Mouse (Mus musculus): ENCODE measurements at regions not wholly inside any gene's neighbourhood (a gene's known extent, or its start where the extent isn't known, plus 50 kb on each side); places are given as distances from the start of the nearest gene placed in this dataset.
A peak's percentile ranks its signal among the peaks of the same experiment; 100 is the strongest.

DNA sequence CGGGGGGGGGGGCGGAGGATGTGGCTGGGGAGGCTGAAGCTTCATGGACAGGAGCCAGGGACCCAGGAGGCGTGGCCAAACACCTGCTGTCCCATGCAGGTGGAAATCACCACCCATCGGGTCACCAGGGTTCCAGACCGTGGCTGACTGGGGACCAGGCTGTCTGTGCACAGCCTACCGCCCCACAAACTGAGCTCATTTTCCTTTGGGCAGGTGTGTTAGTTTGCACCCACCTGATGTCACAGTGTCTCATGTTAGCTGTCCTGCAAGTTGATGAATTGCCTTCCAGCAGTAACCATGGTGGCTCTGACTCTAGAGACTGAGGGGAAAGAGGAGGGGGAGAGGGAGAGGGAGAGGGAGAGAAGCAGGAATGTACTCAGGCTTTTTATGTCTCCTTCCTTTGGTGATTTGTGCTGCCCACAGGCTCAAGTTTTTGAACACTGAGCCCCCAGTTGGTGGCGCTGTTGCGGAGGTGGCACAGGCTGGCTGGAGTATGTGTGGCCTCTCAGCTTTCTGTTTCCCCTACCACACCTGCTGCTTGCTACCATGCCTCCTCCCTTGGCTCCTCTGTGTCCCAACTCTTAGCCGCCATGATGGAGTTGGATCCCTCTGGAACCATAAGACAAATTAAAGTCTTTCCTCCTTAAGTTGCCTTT, 107.8 kb upstream of the Man2a1 start:
- no peak for DNase-seq (ENCODE audit: low read depth)

DNA sequence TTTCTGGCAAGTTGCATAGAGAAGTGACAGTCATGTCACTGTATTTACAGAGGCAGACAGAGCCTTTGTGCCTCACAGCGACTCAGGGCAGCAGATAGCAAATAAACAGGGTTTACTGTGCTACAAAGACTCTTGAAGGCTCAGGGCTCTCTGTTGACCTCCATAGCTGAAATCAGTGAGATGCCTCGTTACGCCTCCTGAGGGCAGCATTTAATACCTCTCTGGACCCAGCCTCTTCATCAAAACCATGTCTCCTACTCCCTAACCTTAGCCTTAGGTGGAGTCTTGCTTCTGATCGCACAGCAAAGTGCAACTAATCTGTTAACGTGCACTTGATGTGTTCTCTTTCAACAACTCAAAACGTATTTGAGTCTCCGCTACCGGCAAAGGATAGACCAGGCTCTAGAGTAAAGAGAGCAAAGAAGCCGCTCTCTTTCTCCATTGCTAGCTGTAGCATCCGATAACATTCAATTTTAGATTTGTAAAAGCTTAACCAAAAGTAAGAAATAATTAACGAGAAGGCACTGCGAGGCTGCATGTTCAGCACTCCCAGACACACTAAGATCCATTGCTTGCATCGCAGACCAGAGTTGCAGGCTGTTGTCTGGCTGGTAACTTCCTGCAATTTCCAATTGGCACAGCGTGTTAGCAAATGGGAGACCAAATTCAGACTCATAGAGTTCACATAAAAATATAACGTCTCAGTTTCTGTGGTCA, 101.1 kb upstream of the Man2a1 start:
- DNase-seq (ENCODE audit: low read depth), result peak; percentile 16

- no peak for DNase-seq (ENCODE audit: low read depth)
These were observed 98.2 kb upstream of the Man2a1 start for GRCm38 (mm10) chr17:64502376-64502775.

DNA sequence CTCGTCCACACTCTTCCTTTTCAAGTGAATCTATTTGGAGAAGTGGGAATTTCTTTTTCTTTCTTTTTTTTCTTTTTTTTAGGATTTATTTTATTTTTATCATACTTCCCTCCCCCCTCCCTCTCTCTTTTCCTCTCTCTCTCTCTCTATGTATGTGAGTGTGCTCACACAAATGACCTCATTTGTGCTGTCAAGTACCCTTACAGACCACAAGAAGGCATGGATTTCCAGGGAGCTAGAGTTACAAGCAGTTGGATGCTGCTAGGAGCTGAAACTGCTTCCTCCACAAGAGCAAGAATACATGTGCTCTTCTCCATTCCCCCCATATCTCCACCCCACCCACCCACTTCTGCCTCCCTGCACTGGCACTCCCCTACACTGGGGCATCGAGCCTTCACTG, 94.6 kb upstream of the Man2a1 start:
- no peak for DNase-seq (ENCODE audit: low read depth)

DNA sequence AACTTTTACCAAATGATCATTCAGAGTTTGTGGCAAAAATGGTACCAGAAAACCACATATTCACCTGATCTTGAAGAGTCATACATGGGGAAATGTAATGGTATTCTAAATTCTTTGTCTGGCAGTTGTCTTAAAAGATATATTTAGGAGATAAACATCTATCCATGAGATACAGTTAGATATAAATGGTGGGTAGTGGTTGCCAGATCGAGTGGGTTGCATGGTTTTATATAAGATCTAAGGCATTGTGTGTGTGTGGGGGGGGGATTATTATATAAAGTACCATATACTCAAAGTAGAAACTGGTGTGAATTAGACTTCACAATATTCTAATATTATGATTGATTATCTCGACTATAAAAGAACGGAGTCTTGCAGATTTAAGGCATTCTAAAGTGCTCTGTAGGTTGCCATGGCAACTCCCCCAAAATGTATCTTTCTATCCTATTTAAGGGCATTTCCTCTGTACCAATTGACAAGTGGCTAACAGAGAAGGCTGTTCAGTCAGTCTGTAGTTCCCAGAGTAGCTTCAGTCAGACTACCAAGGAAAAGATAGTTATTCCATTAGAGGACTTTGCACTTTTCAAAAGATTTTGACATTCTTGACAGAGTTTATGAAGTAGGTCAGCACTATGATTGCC, 89.3 kb upstream of the Man2a1 start:
- DNase-seq (ENCODE audit: low read depth), result no peak

DNA sequence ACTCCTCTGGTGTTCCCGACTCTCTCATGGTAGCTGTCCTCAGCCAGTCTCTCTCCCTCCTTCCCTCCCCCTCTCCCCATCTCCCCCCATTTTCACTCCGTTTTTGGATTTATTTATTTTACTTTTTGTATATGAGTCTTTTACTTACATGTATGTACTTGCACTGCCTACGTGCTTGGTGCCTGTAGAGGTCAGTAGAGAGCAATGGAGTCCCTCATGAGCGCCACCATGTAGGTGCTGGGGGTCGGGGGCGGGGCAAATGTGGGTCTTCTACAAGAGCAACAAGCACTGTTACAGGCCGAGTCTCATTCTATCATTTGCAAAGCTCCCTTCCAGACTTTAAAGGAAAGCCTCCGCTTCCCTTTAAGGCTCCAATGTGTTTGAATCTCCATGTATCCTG, 78.3 kb upstream of the Man2a1 start:
- DNase-seq (ENCODE audit: low read depth), result no peak

GRCm38 (mm10) chr17:64523899-64524298, 76.6 kb upstream of the Man2a1 start:
- DNase-seq (ENCODE audit: low read depth), result no peak

DNA sequence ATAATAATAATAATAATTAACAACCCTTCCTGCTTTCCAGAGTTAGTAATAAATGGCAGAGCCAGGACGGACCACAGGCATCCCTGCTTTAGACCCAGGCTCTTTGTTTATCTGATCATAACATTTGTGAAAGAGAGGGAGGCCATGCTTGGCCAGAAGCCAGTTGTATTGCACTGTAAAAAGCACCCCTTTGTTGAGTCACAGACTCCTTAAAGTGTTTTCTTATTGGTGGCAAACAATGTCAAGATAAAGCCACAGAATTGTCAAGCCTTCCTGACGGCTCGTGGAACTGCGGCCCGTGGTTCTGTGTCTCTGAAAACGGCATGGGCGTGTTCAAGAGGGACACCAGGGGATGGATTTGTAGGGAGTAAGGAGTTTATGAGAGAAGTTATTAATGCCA, 72.7 kb upstream of the Man2a1 start:
- no peak for DNase-seq (ENCODE audit: low read depth)

DNA sequence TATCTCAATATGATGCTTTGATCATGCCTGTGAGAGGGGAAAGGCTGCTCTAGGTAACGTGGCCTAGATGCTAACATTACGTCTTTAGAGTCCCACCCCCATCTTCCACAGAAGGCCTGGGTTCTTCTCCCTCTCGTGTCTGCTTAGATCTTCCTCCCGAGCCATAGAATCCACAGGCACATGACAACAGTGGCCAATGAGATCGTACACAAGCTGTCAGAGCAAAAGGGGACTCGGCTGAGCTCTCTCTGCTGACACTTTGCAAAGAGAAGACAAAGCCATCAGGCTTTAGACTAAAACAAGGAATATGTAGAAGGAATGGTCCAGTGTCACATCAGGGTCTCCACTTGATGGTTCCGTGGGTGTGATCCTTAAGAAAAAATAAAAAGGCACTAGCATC, 72.1 kb upstream of the Man2a1 start:
- no peak for DNase-seq (ENCODE audit: low read depth)

GRCm38 (mm10) chr17:64529296-64529994, 71.1 kb upstream of the Man2a1 start:
- DNase-seq (ENCODE audit: low read depth), result no peak

DNA sequence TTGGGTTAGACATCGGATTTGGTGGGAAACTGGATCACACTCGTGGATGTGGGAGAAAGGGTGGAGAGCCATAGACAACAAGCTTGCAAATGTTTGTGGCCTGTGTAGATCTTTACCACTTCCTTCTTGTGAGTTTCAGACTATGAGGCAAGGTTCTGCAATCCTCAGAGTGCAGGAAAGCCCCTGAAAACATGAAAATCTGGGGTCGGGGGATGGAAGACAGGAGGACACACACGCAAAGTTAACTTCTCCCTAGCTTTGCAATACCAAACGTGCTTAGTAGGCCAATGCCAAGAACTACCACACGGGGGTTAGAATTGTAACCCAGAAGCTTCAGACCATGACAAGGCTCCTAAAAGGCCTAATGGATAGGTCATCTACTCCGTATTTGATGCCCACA, 69.4 kb upstream of the Man2a1 start:
- no peak for DNase-seq (ENCODE audit: low read depth)

- no peak for DNase-seq (ENCODE audit: low read depth)
These were observed 66.2 kb upstream of the Man2a1 start for GRCm38 (mm10) chr17:64534323-64534722.

DNA sequence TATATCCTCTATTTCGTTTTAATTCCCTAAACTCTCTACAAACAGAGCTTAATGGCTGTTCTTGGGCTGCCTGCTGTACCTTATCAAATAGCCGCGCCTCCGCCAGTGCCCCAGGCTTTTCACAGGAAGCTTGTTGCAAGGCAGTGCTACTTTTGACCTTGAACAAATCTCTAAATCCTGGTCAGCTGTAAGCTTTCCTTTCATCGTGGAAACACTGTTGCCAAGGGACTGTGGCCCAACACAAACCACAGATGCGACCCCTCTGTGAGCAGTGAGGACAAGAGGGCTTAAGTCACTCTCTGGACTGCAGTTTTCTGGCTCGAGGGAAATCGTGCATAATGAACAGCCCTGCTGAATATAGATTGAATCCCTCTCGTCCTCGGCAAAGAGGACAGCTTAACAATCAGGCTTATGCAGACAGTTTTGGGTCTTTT, 62.0 kb upstream of the Man2a1 start:
- DNase-seq (ENCODE audit: low read depth), result no peak

DNA sequence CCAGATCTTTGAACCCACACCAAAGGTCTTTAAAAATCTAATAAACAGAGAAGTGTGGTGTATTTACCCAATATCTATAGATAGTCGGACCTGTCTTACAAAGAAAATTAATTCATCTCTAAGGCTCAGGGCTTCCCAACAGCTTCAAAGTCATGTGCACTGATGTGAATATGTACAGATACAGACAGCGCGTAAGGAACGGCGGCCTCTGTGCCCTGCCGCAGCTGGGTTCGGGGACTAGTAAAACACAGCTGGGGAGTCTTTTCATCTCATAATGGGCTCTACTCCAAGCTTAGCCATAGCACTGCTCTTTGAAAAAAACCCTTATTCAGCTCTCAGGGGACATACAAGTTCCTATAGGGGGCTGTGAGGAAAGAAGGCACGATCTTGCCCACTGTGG, 60.1 kb upstream of the Man2a1 start:
- DNase-seq (ENCODE audit: low read depth), result no peak

- no peak for DNase-seq (ENCODE audit: low read depth)
These were observed 52.0 kb upstream of the Man2a1 start for GRCm38 (mm10) chr17:64548536-64548935.

DNA sequence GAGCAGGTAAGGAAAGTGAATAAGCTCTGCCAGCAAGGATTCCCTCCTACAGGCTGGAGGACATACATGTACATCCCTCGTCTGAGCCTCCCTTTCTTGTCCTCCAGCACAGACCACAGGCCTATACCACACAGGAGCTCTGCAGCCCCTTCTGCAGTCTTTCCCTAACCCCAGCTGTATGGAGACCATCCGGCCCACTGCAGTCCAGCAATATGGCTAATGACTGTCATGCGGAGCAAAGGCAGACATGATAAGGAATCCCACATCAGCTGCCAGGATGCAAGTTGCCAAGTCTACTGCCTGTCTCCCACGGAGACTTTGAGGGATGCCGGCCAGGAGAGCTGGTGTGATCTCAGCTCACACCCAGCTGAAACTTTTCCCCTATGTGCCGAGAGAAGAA, 50.5 kb upstream of the Man2a1 start:
- DNase-seq (ENCODE audit: low read depth), result no peak

Measured in fibroblast of lung, adult 2 months (primary cell).